Mouse (Mus musculus): ENCODE measurements around the gene Prr9. TPM values are rescaled to one million over a fixed set of nuclear protein-coding genes. Genes with fewer than 3 reads are reported as not detected.

The Prr9 gene
- not detected in 2 replicates for total RNA-seq (2017)

GRCm38 (mm10) chr3:92123847-92124246 is at the start of gene Prr9:
Gene Prr9, minus strand, starts transcription at chr3:92123947.
- ATAC-seq (replicated peaks in 1 of 2; ENCODE audit: insufficient read depth in 1 of 2, low FRiP score in 2 of 2, low TSS enrichment in 1 of 2, low read depth in 1 of 2, poor library complexity in 2 of 2, severe bottlenecking in 2 of 2): no peak

- ATAC-seq (replicated peaks in 1 of 2; ENCODE audit: insufficient read depth in 1 of 2, low FRiP score in 2 of 2, low TSS enrichment in 1 of 2, low read depth in 1 of 2, poor library complexity in 2 of 2, severe bottlenecking in 2 of 2): no peak
These were observed 46.1 kb upstream of the Prr9 start for GRCm38 (mm10) chr3:92169847-92170246.

GRCm38 (mm10) chr3:92153322-92153721 is 29.6 kb upstream of the Prr9 start:
- ATAC-seq (replicated peaks in 1 of 2; ENCODE audit: insufficient read depth in 1 of 2, low FRiP score in 2 of 2, low TSS enrichment in 1 of 2, low read depth in 1 of 2, poor library complexity in 2 of 2, severe bottlenecking in 2 of 2): peak; percentile 42 to 63; a peak in 1 of 4 replicates

GRCm38 (mm10) chr3:92150631-92151277 is 27.0 kb upstream of the Prr9 start:
- peak; percentile 82 to 93 for ATAC-seq (replicated peaks in 1 of 2; ENCODE audit: insufficient read depth in 1 of 2, low FRiP score in 2 of 2, low TSS enrichment in 1 of 2, low read depth in 1 of 2, poor library complexity in 2 of 2, severe bottlenecking in 2 of 2)

- ATAC-seq (replicated peaks in 1 of 2; ENCODE audit: insufficient read depth in 1 of 2, low FRiP score in 2 of 2, low TSS enrichment in 1 of 2, low read depth in 1 of 2, poor library complexity in 2 of 2, severe bottlenecking in 2 of 2): no peak
These were observed 24.2 kb upstream of the Prr9 start for GRCm38 (mm10) chr3:92147913-92148312.

GRCm38 (mm10) chr3:92147420-92147819 is 23.7 kb upstream of the Prr9 start:
- ATAC-seq (replicated peaks in 1 of 2; ENCODE audit: insufficient read depth in 1 of 2, low FRiP score in 2 of 2, low TSS enrichment in 1 of 2, low read depth in 1 of 2, poor library complexity in 2 of 2, severe bottlenecking in 2 of 2): no peak

GRCm38 (mm10) chr3:92142644-92143043 is 18.9 kb upstream of the Prr9 start, which contains the start of gene Lelp1:
Gene Lelp1, minus strand, starts transcription at chr3:92142744.
- ATAC-seq (replicated peaks in 1 of 2; ENCODE audit: insufficient read depth in 1 of 2, low FRiP score in 2 of 2, low TSS enrichment in 1 of 2, low read depth in 1 of 2, poor library complexity in 2 of 2, severe bottlenecking in 2 of 2): no peak

- ATAC-seq (replicated peaks in 1 of 2; ENCODE audit: insufficient read depth in 1 of 2, low FRiP score in 2 of 2, low TSS enrichment in 1 of 2, low read depth in 1 of 2, poor library complexity in 2 of 2, severe bottlenecking in 2 of 2): no peak
These were observed 2.8 kb downstream of the Prr9 start for GRCm38 (mm10) chr3:92120902-92121301.

DNA sequence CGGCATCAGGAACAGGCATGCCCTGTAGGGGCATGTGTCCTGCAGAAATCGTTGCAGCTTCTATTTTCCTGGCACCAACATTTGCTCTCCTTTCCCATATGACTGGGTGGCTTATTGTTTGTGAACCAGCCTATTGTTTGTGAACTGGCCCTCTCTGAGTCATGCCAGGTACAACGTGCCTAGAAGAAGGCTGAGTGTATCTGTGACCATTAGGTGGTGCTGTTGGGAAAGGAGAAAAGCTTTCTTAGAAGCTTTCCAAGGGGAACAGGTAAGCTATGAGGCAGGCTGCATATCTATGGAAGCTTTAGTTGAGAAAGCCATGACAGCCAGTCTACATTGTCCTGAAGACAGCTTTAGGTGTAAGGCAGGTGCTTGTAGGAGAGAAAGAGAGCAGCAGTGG is 5.8 kb downstream of the Prr9 start:
- ATAC-seq (replicated peaks in 1 of 2; ENCODE audit: insufficient read depth in 1 of 2, low FRiP score in 2 of 2, low TSS enrichment in 1 of 2, low read depth in 1 of 2, poor library complexity in 2 of 2, severe bottlenecking in 2 of 2): 0 out of 4 replicates have a peak, but pooled peaks of 1 of the 2 experiments have one; percentile 45

- no peak for ATAC-seq (replicated peaks in 1 of 2; ENCODE audit: insufficient read depth in 1 of 2, low FRiP score in 2 of 2, low TSS enrichment in 1 of 2, low read depth in 1 of 2, poor library complexity in 2 of 2, severe bottlenecking in 2 of 2)
These were observed 12.2 kb downstream of the Prr9 start for GRCm38 (mm10) chr3:92111526-92111925.

- no peak for ATAC-seq (replicated peaks in 1 of 2; ENCODE audit: insufficient read depth in 1 of 2, low FRiP score in 2 of 2, low TSS enrichment in 1 of 2, low read depth in 1 of 2, poor library complexity in 2 of 2, severe bottlenecking in 2 of 2)
These were observed 13.0 kb downstream of the Prr9 start for GRCm38 (mm10) chr3:92110790-92111189.

DNA sequence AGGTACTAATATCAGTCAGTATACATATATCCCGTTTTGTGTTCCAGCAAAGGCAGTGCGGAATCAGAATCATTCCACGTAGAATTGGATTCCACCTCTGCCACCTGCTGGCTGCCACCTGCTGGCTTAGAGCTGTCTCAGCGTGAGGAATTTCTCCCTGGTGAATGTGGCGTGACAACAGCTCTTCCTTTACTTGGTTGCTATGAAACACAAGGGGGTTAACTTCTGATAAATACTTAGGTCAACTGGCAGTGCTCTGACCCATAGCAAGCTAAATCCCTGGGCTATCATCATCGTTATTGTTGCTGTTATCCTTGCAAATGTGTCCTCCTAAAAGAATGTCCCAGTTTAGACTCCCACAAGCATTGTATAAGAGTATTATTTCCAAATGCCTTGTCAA is 17.2 kb downstream of the Prr9 start:
- peak; percentile 53 to 78; a peak in 3 of 4 replicates for ATAC-seq (replicated peaks in 1 of 2; ENCODE audit: insufficient read depth in 1 of 2, low FRiP score in 2 of 2, low TSS enrichment in 1 of 2, low read depth in 1 of 2, poor library complexity in 2 of 2, severe bottlenecking in 2 of 2)

GRCm38 (mm10) chr3:92083042-92083441 is 40.7 kb downstream of the Prr9 start, which contains the start of gene Lor:
Gene Lor, minus strand, starts transcription at chr3:92083142.
- ATAC-seq (replicated peaks in 1 of 2; ENCODE audit: insufficient read depth in 1 of 2, low FRiP score in 2 of 2, low TSS enrichment in 1 of 2, low read depth in 1 of 2, poor library complexity in 2 of 2, severe bottlenecking in 2 of 2): no peak

DNA sequence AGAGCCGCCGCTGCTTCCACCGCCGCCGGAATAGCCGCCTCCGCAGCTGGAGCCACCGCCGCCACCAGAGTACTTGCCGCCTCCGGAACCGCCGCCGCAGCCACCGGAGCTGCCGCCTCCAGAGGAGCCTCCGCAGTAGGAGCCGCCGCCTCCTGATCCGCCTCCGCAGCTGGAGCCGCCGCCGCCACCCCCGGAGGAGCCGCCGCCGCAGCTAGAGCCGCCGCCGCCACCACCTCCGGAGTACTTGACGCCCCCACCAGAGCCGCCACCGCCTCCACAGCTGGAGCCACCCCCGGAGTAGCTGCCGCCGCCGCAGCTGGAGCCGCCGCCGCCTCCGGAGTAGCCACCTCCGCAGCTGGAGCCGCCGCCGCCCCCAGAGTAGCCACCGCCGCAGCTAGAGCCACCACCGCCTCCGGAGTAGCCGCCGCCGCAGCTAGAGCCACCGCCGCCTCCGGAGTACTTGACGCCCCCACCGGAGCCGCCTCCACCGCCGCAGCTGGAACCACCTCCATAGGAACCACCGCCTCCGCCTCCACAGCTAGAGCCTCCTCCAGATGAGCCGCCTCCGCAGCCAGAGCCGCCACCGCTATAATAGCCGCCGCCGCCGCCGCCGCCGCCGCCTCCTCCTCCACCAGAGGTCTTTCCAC is 42.3 kb downstream of the Prr9 start:
- peak; percentile 65 to 68 for ATAC-seq (replicated peaks in 1 of 2; ENCODE audit: insufficient read depth in 1 of 2, low FRiP score in 2 of 2, low TSS enrichment in 1 of 2, low read depth in 1 of 2, poor library complexity in 2 of 2, severe bottlenecking in 2 of 2)

GRCm38 (mm10) chr3:92080462-92081284 is 43.1 kb downstream of the Prr9 start:
- peak; percentile 65 to 72 for ATAC-seq (replicated peaks in 1 of 2; ENCODE audit: insufficient read depth in 1 of 2, low FRiP score in 2 of 2, low TSS enrichment in 1 of 2, low read depth in 1 of 2, poor library complexity in 2 of 2, severe bottlenecking in 2 of 2)

All from hematopoietic stem cell, adult 5-6 weeks (primary cell).